Mouse (Mus musculus): ENCODE results near the gene Krtap15. TPM values are rescaled to one million over a fixed set of nuclear protein-coding genes. Genes with fewer than 3 reads are reported as not detected.

Krtap15 gene
- total RNA-seq (2014; fragmentation: Nextera tagmentation) (not detected in 2 replicates), total RNA-seq (2017) (not detected in 2 replicates), polyA plus RNA-seq (2012) (not detected in 2 replicates)

- H3K4me3 ChIP-seq (ENCODE audit: low read depth, low read length), result no peak within 1 kb of the TSS
- DNase-seq (ENCODE audit: low spot score), result no peak
- no peaks in the 10 kb centered on the region for H3K36me3 ChIP-seq (replicated peaks)
- TF ChIP-seq GATA2 (IDR thresholded peaks at IDR 0.05; ENCODE audit: borderline replicate concordance, low read depth, low read length) (no peak), POLR2AphosphoS5 (IDR thresholded peaks at IDR 0.05; ENCODE audit: insufficient replicate concordance, low read depth, low read length) (no peak), TAL1 (conservative IDR thresholded peaks at IDR 0.05; ENCODE audit: low read depth, low read length) (no peak), CTCF (IDR thresholded peaks at IDR 0.05; ENCODE audit: low read depth, low read length) (no peak), GATA1 (IDR thresholded peaks at IDR 0.05; ENCODE audit: borderline replicate concordance, low read length) (no peak)
- H3K4me1 ChIP-seq (ENCODE audit: insufficient read depth, low read depth, low read length), result no peaks in the 10 kb centered on the region
- H3K27me3 ChIP-seq (ENCODE audit: insufficient read depth, low read length), result no peaks in the 10 kb centered on the region
- H3K9me3 ChIP-seq (replicated peaks), result peaks cover 8% of the 10 kb centered on the region
- no peak for ATAC-seq (ENCODE audit: extremely low read depth, insufficient number of reproducible peaks, low FRiP score, poor library complexity, severe bottlenecking)
Measured at GRCm38 (mm10) chr16:88820066-88820465, at the start of gene Krtap15. TSS of gene Krtap15 (plus strand) at chr16:88820215.

- TF ChIP-seq CTCF (IDR thresholded peaks at IDR 0.05; ENCODE audit: low read depth, low read length) (no peak), POLR2AphosphoS5 (IDR thresholded peaks at IDR 0.05; ENCODE audit: insufficient replicate concordance, low read depth, low read length) (no peak), TAL1 (conservative IDR thresholded peaks at IDR 0.05; ENCODE audit: low read depth, low read length) (no peak), GATA2 (IDR thresholded peaks at IDR 0.05; ENCODE audit: borderline replicate concordance, low read depth, low read length) (no peak), GATA1 (IDR thresholded peaks at IDR 0.05; ENCODE audit: borderline replicate concordance, low read length) (no peak)
- Histone ChIP-seq H3K9me3 (replicated peaks) (peaks cover 8% of the 10 kb centered on the region; the same call in 1 of the 2 replicates), H3K4me1 (ENCODE audit: insufficient read depth, low read depth, low read length) (no peaks in the 10 kb centered on the region), H3K27me3 (ENCODE audit: insufficient read depth, low read length) (no peaks in the 10 kb centered on the region), H3K4me3 (ENCODE audit: low read depth, low read length) (no peak within 1 kb of the TSS), H3K36me3 (replicated peaks) (no peaks in the 10 kb centered on the region)
- DNase-seq (ENCODE audit: low spot score) (no peak), ATAC-seq (ENCODE audit: extremely low read depth, insufficient number of reproducible peaks, low FRiP score, poor library complexity, severe bottlenecking) (no peak)
Measured at GRCm38 (mm10) chr16:88774106-88774505, 45.9 kb upstream of the Krtap15 start, which contains the start of gene 2310057N15Rik. TSS of gene 2310057N15Rik (minus strand) at chr16:88774206.

DNA sequence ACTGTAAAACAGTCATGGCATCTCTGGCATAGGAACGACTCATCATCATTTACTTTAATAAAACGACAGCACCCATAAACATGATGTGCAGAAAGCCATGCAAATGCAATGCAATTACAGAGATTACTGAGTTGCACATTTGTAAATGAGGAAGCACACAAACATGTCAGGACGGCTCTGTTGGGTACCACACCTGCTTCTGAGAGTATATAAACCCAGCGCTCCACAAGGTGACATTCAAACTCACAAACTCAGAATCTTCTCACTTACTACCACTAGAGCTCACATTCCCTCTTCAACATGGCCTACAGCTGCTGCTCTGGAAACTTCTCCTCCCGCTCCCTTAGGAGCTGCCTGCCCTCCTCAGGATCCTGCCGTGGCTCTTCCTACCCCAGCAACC, 42.4 kb upstream of the Krtap15 start, which contains the start of gene Gm5965:
Gm5965 (plus strand) TSS at position 301 of the 400 bp plus-strand sequence.
- Histone ChIP-seq H3K36me3 (replicated peaks) (no peaks in the 10 kb centered on the region), H3K4me1 (ENCODE audit: insufficient read depth, low read depth, low read length) (no peaks in the 10 kb centered on the region), H3K27me3 (ENCODE audit: insufficient read depth, low read length) (no peaks in the 10 kb centered on the region), H3K9me3 (replicated peaks) (peaks cover 8% of the 10 kb centered on the region; the same call in 1 of the 2 replicates), H3K4me3 (ENCODE audit: low read depth, low read length) (no peak within 1 kb of the TSS)
- DNase-seq (ENCODE audit: low spot score) (no peak), ATAC-seq (ENCODE audit: extremely low read depth, insufficient number of reproducible peaks, low FRiP score, poor library complexity, severe bottlenecking) (no peak)
- TF ChIP-seq POLR2AphosphoS5 (IDR thresholded peaks at IDR 0.05; ENCODE audit: insufficient replicate concordance, low read depth, low read length), result no peak
- TF ChIP-seq GATA2 (IDR thresholded peaks at IDR 0.05; ENCODE audit: borderline replicate concordance, low read depth, low read length), result no peak
- TF ChIP-seq GATA1 (IDR thresholded peaks at IDR 0.05; ENCODE audit: borderline replicate concordance, low read length), result no peak
- no peak for TF ChIP-seq CTCF (IDR thresholded peaks at IDR 0.05; ENCODE audit: low read depth, low read length)
- no peak for TF ChIP-seq TAL1 (conservative IDR thresholded peaks at IDR 0.05; ENCODE audit: low read depth, low read length)

DNA sequence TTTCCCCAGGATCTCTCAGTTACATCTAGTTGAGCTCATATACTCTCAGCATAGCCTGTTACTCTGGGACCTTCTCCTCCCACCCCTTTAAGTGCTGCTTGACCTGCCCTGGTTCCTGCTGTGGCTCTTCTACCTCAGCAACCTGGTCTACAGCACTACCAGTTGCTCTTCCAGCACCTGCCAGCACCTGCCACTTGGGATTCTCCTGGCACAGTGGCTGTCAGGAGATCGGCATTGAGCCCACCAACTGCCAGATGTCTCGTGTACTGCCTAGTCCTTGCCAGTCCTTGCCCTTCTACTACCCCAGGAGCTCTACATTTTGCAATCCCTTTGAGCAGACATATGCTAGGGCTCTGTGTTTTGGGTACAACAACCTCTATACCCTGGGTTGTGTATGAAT, 33.2 kb upstream of the Krtap15 start:
- no peaks in the 10 kb centered on the region for H3K36me3 ChIP-seq (replicated peaks)
- H3K4me1 ChIP-seq (ENCODE audit: insufficient read depth, low read depth, low read length), result no peaks in the 10 kb centered on the region
- no peak for ATAC-seq (ENCODE audit: extremely low read depth, insufficient number of reproducible peaks, low FRiP score, poor library complexity, severe bottlenecking)

DNA sequence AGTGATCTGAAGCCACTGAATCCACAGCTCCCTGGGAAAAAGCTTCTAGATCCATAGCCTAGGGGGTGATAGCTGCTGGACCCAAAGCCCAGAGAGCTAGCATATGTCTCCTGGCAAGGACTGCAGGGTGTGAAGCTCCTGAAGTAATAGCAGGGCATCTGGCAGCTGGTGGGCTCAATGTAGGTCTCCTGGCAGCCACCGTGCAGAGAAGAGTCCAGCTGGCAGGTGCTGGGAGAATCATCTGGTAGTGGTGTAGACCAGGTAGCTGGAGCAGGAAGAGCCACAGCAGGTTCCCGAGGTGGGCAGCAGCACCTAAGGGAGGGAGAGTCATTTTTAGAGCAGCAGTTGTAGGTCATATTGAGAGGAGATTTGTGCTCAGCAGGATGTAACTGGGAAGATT, 8.2 kb upstream of the Krtap15 start, which contains the start of gene Gm20741:
Gm20741 (minus strand) TSS at position 394 of the 400 bp plus-strand sequence.
- DNase-seq (ENCODE audit: low spot score) (no peak), ATAC-seq (ENCODE audit: extremely low read depth, insufficient number of reproducible peaks, low FRiP score, poor library complexity, severe bottlenecking) (no peak)
- TF ChIP-seq TAL1 (conservative IDR thresholded peaks at IDR 0.05; ENCODE audit: low read depth, low read length) (no peak), GATA2 (IDR thresholded peaks at IDR 0.05; ENCODE audit: borderline replicate concordance, low read depth, low read length) (no peak), CTCF (IDR thresholded peaks at IDR 0.05; ENCODE audit: low read depth, low read length) (no peak), POLR2AphosphoS5 (IDR thresholded peaks at IDR 0.05; ENCODE audit: insufficient replicate concordance, low read depth, low read length) (no peak), GATA1 (IDR thresholded peaks at IDR 0.05; ENCODE audit: borderline replicate concordance, low read length) (no peak)
- Histone ChIP-seq H3K4me3 (ENCODE audit: low read depth, low read length) (no peak within 1 kb of the TSS), H3K4me1 (ENCODE audit: insufficient read depth, low read depth, low read length) (no peaks in the 10 kb centered on the region), H3K36me3 (replicated peaks) (no peaks in the 10 kb centered on the region), H3K9me3 (replicated peaks) (peaks cover 14% of the 10 kb centered on the region), H3K27me3 (ENCODE audit: insufficient read depth, low read length) (no peaks in the 10 kb centered on the region)

More for the DNA sequence above, 33.2 kb upstream of the Krtap15 start:
- DNase-seq (ENCODE audit: low spot score), result no peak
- no peak overlapping the region for H3K4me3 ChIP-seq (ENCODE audit: low read depth, low read length)
- H3K9me3 ChIP-seq (replicated peaks), result peaks cover 11% of the 10 kb centered on the region
- H3K27me3 ChIP-seq (ENCODE audit: insufficient read depth, low read length), result no peaks in the 10 kb centered on the region
- TF ChIP-seq POLR2AphosphoS5 (IDR thresholded peaks at IDR 0.05; ENCODE audit: insufficient replicate concordance, low read depth, low read length), result no peak
- no peak for TF ChIP-seq CTCF (IDR thresholded peaks at IDR 0.05; ENCODE audit: low read depth, low read length)
- no peak for TF ChIP-seq TAL1 (conservative IDR thresholded peaks at IDR 0.05; ENCODE audit: low read depth, low read length)
- no peak for TF ChIP-seq GATA1 (IDR thresholded peaks at IDR 0.05; ENCODE audit: borderline replicate concordance, low read length)

DNA sequence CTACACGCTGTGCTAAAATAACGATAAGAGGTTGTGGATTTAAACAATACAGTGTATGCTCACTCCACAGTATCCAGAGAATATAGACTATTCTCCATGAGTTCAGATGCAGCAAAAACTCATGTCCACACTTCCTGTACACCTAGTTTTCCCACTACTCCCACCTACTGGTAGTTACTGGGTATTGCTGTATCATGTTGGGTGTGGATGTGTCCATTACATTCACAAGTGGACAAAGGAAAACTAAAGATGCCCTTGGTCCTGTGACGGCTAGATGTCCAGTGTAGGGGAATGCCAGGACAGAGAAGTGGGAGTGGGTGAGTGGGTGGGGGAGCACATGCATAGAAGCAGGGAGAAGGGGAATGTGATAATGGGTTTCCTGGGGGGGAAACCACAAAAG, 3.7 kb downstream of the Krtap15 start:
- H3K36me3 ChIP-seq (replicated peaks), result no peaks in the 10 kb centered on the region
- no peak for TF ChIP-seq GATA2 (IDR thresholded peaks at IDR 0.05; ENCODE audit: borderline replicate concordance, low read depth, low read length)
- no peak for DNase-seq (ENCODE audit: low spot score)
- H3K4me1 ChIP-seq (ENCODE audit: insufficient read depth, low read depth, low read length), result no peaks in the 10 kb centered on the region
- no peak overlapping the region for H3K4me3 ChIP-seq (ENCODE audit: low read depth, low read length)
- peaks cover 14% of the 10 kb centered on the region for H3K9me3 ChIP-seq (replicated peaks)
- no peaks in the 10 kb centered on the region for H3K27me3 ChIP-seq (ENCODE audit: insufficient read depth, low read length)
- ATAC-seq (ENCODE audit: extremely low read depth, insufficient number of reproducible peaks, low FRiP score, poor library complexity, severe bottlenecking), result no peak
